Mouse (Mus musculus) myocyte (in vitro differentiated cells): ENCODE measurements at regions not wholly inside any gene's neighbourhood (a gene's known extent, or its start where the extent isn't known, plus 50 kb on each side); places are given as distances from the start of the nearest gene placed in this dataset.

Experiments
- H3K27me3 ChIP-seq: one replicate; pipeline ENCODE4 v1.6.1; 2011; ENCODE audit not compliant: control insufficient read depth, insufficient read depth, insufficient read length
- H3K36me3 ChIP-seq: one replicate; pipeline ENCODE4 v1.6.1; 2011; ENCODE audit not compliant: control insufficient read depth, insufficient read depth
- H3K4me2 ChIP-seq: one replicate; pipeline ENCODE4 v1.6.1; 2011; ENCODE audit warnings: low read depth, control low read depth
- H3K4me3 ChIP-seq: one replicate; pipeline ENCODE4 v1.5.1; 2011; ENCODE audit warnings: mild to moderate bottlenecking, control low read depth, moderate library complexity
- H3K79me2 ChIP-seq: one replicate; pipeline ENCODE4 v1.6.1; 2011; ENCODE audit not compliant: control insufficient read depth, insufficient read depth
- H3ac ChIP-seq: one replicate; pipeline ENCODE4 v1.6.1; 2011; ENCODE audit not compliant: control insufficient read depth, insufficient read length
- CEBPB ChIP-seq: IDR thresholded peaks from 2 replicates; pipeline ENCODE4 v1.6.1; 2011; ENCODE audit warnings: mild to moderate bottlenecking, moderate library complexity; ENCODE audit not compliant: poor library complexity, insufficient read depth, severe bottlenecking
- E2F4 ChIP-seq: IDR thresholded peaks from one replicate; pipeline ENCODE4 v1.6.1; 2011; ENCODE audit warnings: mild to moderate bottlenecking, control low read depth, moderate library complexity; ENCODE audit not compliant: insufficient read depth
- MAX ChIP-seq: IDR thresholded peaks from one replicate; pipeline ENCODE4 v1.6.1; 2011; ENCODE audit warnings: low read depth, mild to moderate bottlenecking, control low read depth
- MYOD1 ChIP-seq, 3 experiments: IDR thresholded peaks; one replicate each; pipeline ENCODE4 v1.6.1; 2011; ENCODE audit warnings: control low read depth in 2 of 3, low read depth in 2 of 3, mild to moderate bottlenecking in 2 of 3, moderate library complexity in 1 of 3; ENCODE audit not compliant: insufficient read length in 2 of 3, control insufficient read depth in 1 of 3
- MYOG ChIP-seq, 3 experiments: IDR thresholded peaks; one replicate each; pipeline ENCODE4 v1.6.1; 2011; ENCODE audit warnings: control low read depth in 2 of 3, low read depth in 2 of 3, mild to moderate bottlenecking in 2 of 3; ENCODE audit not compliant: insufficient read length in 2 of 3, control insufficient read depth in 1 of 3, insufficient read depth in 1 of 3
- POLR2A ChIP-seq: IDR thresholded peaks from one replicate; pipeline ENCODE4 v1.6.1; 2011; ENCODE audit warnings: low read depth, mild to moderate bottlenecking, control low read depth, moderate library complexity; ENCODE audit not compliant: insufficient read length
- POLR2AphosphoS2 ChIP-seq: IDR thresholded peaks from one replicate; pipeline ENCODE4 v1.6.1; 2011; ENCODE audit warnings: low read depth, control low read depth; ENCODE audit not compliant: insufficient read length
- REST ChIP-seq: IDR thresholded peaks from one replicate; pipeline ENCODE4 v1.6.1; 2011; ENCODE audit warnings: mild to moderate bottlenecking, control low read depth, moderate library complexity; ENCODE audit not compliant: insufficient read depth, insufficient read length
- SRF ChIP-seq: IDR thresholded peaks from one replicate; pipeline ENCODE4 v1.6.1; 2011; ENCODE audit warnings: low read depth; ENCODE audit not compliant: control insufficient read depth, insufficient read length
- TCF12 ChIP-seq: IDR thresholded peaks from one replicate; pipeline ENCODE4 v1.6.1; 2011; ENCODE audit warnings: mild to moderate bottlenecking, control low read depth; ENCODE audit not compliant: poor library complexity, insufficient read depth, severe bottlenecking
- TCF3 ChIP-seq: IDR thresholded peaks from one replicate; pipeline ENCODE4 v1.6.1; 2011; ENCODE audit warnings: low read depth, control low read depth; ENCODE audit not compliant: insufficient read length
- USF1 ChIP-seq: IDR thresholded peaks from one replicate; pipeline ENCODE4 v1.6.1; 2011; ENCODE audit warnings: low read depth, mild to moderate bottlenecking, control low read depth, moderate library complexity

GRCm38 (mm10) chr3:42110976-42111847 lies 368.8 kb downstream of the D3Ertd751e start:
- peak overlapping the region; percentile 56 for H3K4me2 ChIP-seq
- H3K36me3 ChIP-seq = no peaks in the 10 kb centered on the region
- no peaks in the 10 kb centered on the region for H3K79me2 ChIP-seq
- no peaks in the 10 kb centered on the region for H3K27me3 ChIP-seq
- TF ChIP-seq E2F4 = no peak
- TF ChIP-seq POLR2A = no peak
- no peak for TF ChIP-seq REST
- no peak for TF ChIP-seq POLR2AphosphoS2
- TF ChIP-seq CEBPB = no peak
- no peak for TF ChIP-seq TCF3
- TF ChIP-seq USF1 = no peak
- TF ChIP-seq MAX = no peak
- TF ChIP-seq SRF = no peak
- TF ChIP-seq TCF12 = no peak
- TF ChIP-seq MYOD1 (IDR thresholded peaks at IDR 0.05; ENCODE audit: control insufficient read depth in 1 of 3, insufficient read length in 2 of 3, low read depth in 2 of 3) = no peak
- H3K4me3 ChIP-seq = no peak overlapping the region
- H3ac ChIP-seq = no peak overlapping the region

- H3ac ChIP-seq = no peak overlapping the region
- TF ChIP-seq TCF3 (no peak), SRF (no peak), MYOD1 (IDR thresholded peaks at IDR 0.05; ENCODE audit: control insufficient read depth in 1 of 3, insufficient read length in 2 of 3, low read depth in 2 of 3) (no peak), MYOG (IDR thresholded peaks at IDR 0.05; ENCODE audit: control insufficient read depth in 1 of 3, insufficient read depth in 1 of 3, insufficient read length in 2 of 3, low read depth in 2 of 3) (no peak), REST (no peak), TCF12 (no peak), CEBPB (no peak), E2F4 (no peak), USF1 (no peak), POLR2AphosphoS2 (no peak), POLR2A (no peak), MAX (no peak)
Observed at GRCm38 (mm10) chr3:42129821-42130560, 387.6 kb downstream of the D3Ertd751e start.

GRCm38 (mm10) chr3:42132322-42132721 lies 389.9 kb downstream of the D3Ertd751e start:
- H3ac ChIP-seq = no peak overlapping the region
- H3K4me2 ChIP-seq = no peak overlapping the region
- no peaks in the 10 kb centered on the region for H3K27me3 ChIP-seq
- no peaks in the 10 kb centered on the region for H3K79me2 ChIP-seq
- H3K36me3 ChIP-seq = no peaks in the 10 kb centered on the region
- TF ChIP-seq MAX = no peak
- no peak overlapping the region for H3K4me3 ChIP-seq

More at GRCm38 (mm10) chr3:42129821-42130560, 387.6 kb downstream of the D3Ertd751e start:
- Histone ChIP-seq H3K4me3 (no peak overlapping the region), H3K79me2 (no peaks in the 10 kb centered on the region), H3K27me3 (no peaks in the 10 kb centered on the region), H3K36me3 (no peaks in the 10 kb centered on the region), H3K4me2 (no peak overlapping the region)

- Histone ChIP-seq H3K36me3 (no peaks in the 10 kb centered on the region), H3ac (no peak overlapping the region), H3K27me3 (no peaks in the 10 kb centered on the region), H3K4me3 (no peak overlapping the region), H3K79me2 (no peaks in the 10 kb centered on the region), H3K4me2 (no peak overlapping the region)
- TF ChIP-seq USF1 (no peak), MYOG (IDR thresholded peaks at IDR 0.05; ENCODE audit: control insufficient read depth in 1 of 3, insufficient read depth in 1 of 3, insufficient read length in 2 of 3, low read depth in 2 of 3) (no peak), POLR2AphosphoS2 (no peak), POLR2A (no peak), CEBPB (no peak), TCF12 (no peak), TCF3 (no peak), E2F4 (no peak), MAX (no peak), MYOD1 (IDR thresholded peaks at IDR 0.05; ENCODE audit: control insufficient read depth in 1 of 3, insufficient read length in 2 of 3, low read depth in 2 of 3) (no peak), SRF (no peak), REST (no peak)
Observed at GRCm38 (mm10) chr3:42153372-42153771, 411.0 kb downstream of the D3Ertd751e start.
